Mouse (Mus musculus): ENCODE data around the gene Sec14l4.

Sec14l4 gene

GRCm38 (mm10) chr11:4078267-4078933, 47.1 kb downstream of the Sec14l4 start:
- DNase-seq (ENCODE audit: low spot score), result no peak

DNA sequence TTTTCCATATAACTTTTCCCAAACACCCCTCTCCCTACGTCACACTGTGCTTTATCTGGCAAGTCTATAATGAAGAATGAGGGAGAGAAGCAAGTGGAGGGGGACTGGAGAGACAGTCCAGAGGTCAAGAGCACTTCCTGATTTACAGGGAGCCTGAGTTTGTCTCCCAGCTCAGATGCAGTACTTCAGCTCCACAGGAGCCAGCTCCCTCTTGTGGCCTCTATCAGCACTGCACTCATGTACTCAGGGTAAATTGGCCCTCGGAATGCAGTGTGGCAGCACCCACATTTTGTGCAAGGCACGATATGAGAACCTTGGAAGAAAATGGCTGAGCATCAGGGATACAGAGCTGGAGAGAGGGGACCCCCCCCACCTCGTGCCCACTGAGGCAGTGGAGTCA, 49.0 kb downstream of the Sec14l4 start:
- peak; percentile 71 for DNase-seq (ENCODE audit: low spot score)

- DNase-seq (ENCODE audit: low spot score), result peak; percentile 90
Measured at GRCm38 (mm10) chr11:4083316-4084078, 52.2 kb downstream of the Sec14l4 start.

GRCm38 (mm10) chr11:4086246-4086645, 55.0 kb downstream of the Sec14l4 start:
- DNase-seq (ENCODE audit: low spot score), result no peak

- DNase-seq (ENCODE audit: low spot score), result no peak
Measured at GRCm38 (mm10) chr11:4087267-4087666, 56.0 kb downstream of the Sec14l4 start.

DNA sequence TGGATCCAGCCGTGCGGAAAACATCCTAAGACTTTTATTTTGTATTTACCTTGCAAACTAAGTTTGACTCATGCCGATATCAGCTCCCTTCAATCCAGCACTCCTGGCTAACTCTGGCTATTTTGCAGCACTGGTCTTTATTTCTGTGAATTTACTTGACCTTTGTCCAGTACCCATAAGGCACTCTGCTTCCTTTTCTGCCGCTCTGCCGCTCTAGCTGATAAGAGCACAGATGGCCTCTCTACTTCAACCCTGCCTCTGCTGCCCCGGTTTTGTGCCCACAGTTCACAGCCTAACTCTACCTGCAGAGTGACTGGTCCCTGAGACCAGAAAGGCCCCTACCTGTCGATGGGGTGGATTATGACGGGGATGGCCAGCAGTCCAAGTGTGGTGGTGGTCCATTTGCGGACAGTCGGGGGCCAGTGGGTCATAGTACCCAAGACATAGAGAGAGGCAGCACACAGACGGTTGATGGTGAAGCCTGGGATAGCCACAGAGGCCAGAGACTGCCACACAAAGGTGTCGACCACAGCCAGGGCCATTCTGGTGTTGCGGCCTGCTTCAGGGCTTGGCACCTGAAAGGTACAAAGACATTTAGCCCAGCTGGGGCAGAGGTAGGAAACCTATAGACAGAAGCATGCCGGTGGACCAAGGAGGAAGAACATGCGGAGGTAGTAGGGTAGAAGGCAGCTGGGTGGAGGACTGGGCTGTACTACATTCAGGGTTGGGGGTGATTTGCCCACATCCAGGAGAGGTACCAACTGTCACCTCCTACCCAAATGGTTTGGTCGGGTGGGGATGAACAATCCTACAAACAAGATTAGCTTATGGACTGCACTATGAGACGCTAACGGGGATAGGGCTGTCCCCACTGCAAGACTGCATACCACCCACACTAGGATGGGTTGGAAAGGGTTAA, 62.5 kb downstream of the Sec14l4 start:
- no peak for DNase-seq (ENCODE audit: low spot score)

- peak; percentile 46 for DNase-seq (ENCODE audit: low spot score)
Measured at GRCm38 (mm10) chr11:4094378-4095170, 63.3 kb downstream of the Sec14l4 start.

GRCm38 (mm10) chr11:4095171-4096053, 64.2 kb downstream of the Sec14l4 start, which contains the start of gene Mtfp1:
TSS of gene Mtfp1 (minus strand) at chr11:4095445.
- peak; percentile 33 for DNase-seq (ENCODE audit: low spot score)

DNA sequence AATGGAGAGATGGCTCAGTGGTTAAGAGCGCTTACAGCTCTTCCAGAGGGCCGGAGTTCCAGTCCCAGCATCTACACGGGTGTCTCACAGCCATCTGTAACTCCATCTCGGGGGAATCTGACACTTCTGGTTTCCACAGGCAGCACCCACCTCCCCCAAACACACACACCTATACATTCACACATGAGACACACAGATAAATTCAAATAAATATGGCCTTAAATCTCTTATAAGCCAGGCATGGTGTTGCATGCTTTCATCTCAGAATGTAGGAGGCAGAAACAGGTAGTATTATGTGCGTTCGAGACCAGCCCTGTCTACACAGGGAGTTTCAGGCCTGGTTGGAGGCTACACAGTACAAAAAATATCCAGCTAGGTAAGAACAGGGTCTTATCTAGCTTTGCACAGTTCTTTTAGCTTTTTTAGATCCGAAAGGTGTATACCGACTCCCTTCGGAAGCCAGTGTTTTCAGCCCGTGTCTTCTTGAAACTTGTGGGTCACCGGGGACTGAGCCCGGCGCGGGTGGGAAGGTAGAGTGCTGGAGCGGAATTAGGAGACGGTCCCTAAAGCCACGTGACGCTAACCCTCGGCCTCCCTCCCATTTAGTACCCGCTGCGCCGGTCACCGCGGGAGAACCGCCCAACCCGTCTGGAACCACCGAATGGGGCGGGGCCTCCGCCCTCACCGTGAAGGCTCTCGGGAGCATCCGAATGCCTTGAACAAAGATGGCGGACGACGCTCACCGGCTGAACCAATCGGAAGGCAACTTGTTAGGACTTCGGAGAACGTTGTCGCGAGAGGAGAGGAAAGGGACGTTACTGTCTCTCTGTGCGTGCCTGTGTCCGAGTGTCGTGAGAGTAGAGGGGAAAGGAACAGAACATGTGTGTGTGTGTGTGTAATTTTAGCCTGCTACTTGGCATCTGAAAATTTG, 65.1 kb downstream of the Sec14l4 start:
- peak; percentile 99 for DNase-seq (ENCODE audit: low spot score)

DNA sequence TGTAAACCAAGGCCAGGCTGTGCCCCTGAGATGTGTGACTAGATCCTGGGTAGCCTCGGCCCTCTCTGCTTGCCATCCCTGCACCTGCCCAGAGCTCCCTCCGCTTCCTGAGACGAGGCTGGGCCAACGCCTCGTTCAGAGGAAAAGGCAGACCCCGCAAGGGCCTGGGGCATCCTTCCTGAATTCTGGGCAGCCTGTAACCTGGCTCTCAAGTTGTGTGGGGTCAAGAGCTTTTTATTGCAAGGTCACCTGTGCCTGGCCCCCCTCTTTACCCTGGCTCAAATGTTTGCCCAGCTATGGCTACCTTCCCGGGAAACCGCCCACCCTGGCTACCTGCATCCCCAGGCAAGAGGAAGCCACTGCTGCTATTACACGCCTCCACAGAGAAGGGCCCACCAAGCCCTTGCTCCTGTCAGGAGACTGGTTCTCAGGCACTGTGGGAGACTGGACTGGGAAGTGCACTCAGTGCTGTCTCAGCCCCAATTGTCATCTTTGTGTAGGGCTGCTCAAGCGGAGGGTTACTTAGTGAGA, 65.9 kb downstream of the Sec14l4 start:
- DNase-seq (ENCODE audit: low spot score), result no peak
